Mouse (Mus musculus): ENCODE measurements around the gene Lama4. TPM values are rescaled to one million over a fixed set of nuclear protein-coding genes. Genes with fewer than 3 reads are reported as not detected.

Gene Lama4
- total and polyA plus RNA-seq, 3 experiments: 40.7 to 55.4 (median 51.8) TPM

GRCm38 (mm10) chr10:39157321-39157720, 192.0 kb downstream of the Lama4 start:
- TF ChIP-seq CTCF (IDR thresholded peaks at IDR 0.05) (no peak), POLR2A (IDR thresholded peaks at IDR 0.05; ENCODE audit: insufficient read depth, low read depth, low read length) (no peak), EP300 (IDR thresholded peaks at IDR 0.05; ENCODE audit: insufficient read depth, low read depth, low read length) (no peak)
- DNase-seq: no peak
- H3K9ac ChIP-seq (ENCODE audit: low read depth, low read length): no peak overlapping the region
- 87% methylated on average over 1 of the region's 1 CpGs for WGBS
- H3K27ac ChIP-seq: no peak overlapping the region
- H3K27me3 ChIP-seq (ENCODE audit: control insufficient read depth, insufficient read depth, low read length): no peaks in the 10 kb centered on the region
- intact Hi-C loops (cut with DNase I): no loop called here
- no peaks in the 10 kb centered on the region for H3K36me3 ChIP-seq (ENCODE audit: control insufficient read depth, insufficient read depth, low read length)
- no peaks in the 10 kb centered on the region for H3K4me1 ChIP-seq (ENCODE audit: control insufficient read depth, insufficient read depth, low read length)
- no peaks in the 10 kb centered on the region for H3K79me2 ChIP-seq (replicated peaks; ENCODE audit: control insufficient read depth, insufficient read depth, low read length)
- no peak overlapping the region for H3K4me3 ChIP-seq

- Histone ChIP-seq H3K27ac (no peak overlapping the region), H3K9ac (ENCODE audit: low read depth, low read length) (no peak overlapping the region), H3K27me3 (ENCODE audit: control insufficient read depth, insufficient read depth, low read length) (no peaks in the 10 kb centered on the region), H3K36me3 (ENCODE audit: control insufficient read depth, insufficient read depth, low read length) (no peaks in the 10 kb centered on the region), H3K4me1 (ENCODE audit: control insufficient read depth, insufficient read depth, low read length) (no peaks in the 10 kb centered on the region), H3K79me2 (replicated peaks; ENCODE audit: control insufficient read depth, insufficient read depth, low read length) (no peaks in the 10 kb centered on the region), H3K4me3 (no peak overlapping the region)
- 62% methylated on average over 12 of the region's 12 CpGs for WGBS
- intact Hi-C loops (cut with DNase I): no loop called here
- no peak for TF ChIP-seq CTCF (IDR thresholded peaks at IDR 0.05)
- no peak for TF ChIP-seq POLR2A (IDR thresholded peaks at IDR 0.05; ENCODE audit: insufficient read depth, low read depth, low read length)
- TF ChIP-seq EP300 (IDR thresholded peaks at IDR 0.05; ENCODE audit: insufficient read depth, low read depth, low read length): no peak
- no peak for DNase-seq
Measured at GRCm38 (mm10) chr10:39158306-39158705, 193.0 kb downstream of the Lama4 start.

Other genes with a start within 250 kb of the Lama4 start
- gene Rfpl4b, start 143.7 kb upstream of the Lama4 start, total RNA-seq (2021): not detected
- not detected in 2 replicates for gene Rfpl4b, start 143.7 kb upstream of the Lama4 start, polyA plus RNA-seq (2012; rRNA removed)
- gene Fam229b, start 168.4 kb downstream of the Lama4 start, total RNA-seq (2021): 1 to 10 TPM; 4.6 to 6.5 TPM
- 3.3 and 5.8 TPM in 2 replicates for gene Fam229b, start 168.4 kb downstream of the Lama4 start, polyA plus RNA-seq (2012; rRNA removed)
- 1 to 10 TPM in 1 of 2 experiments, under 1 TPM in 1; 0.60 to 1.3 TPM for gene Tube1, start 168.5 kb downstream of the Lama4 start, total RNA-seq (2021)
- gene Tube1, start 168.5 kb downstream of the Lama4 start, polyA plus RNA-seq (2012; rRNA removed): 0.79 and 0.80 TPM in 2 replicates
- under 1 TPM in 1 of 2 experiments, not detected in 1; 0.32 TPM for gene Ccn6, start 198.3 kb downstream of the Lama4 start, total RNA-seq (2021)
- 0.23 TPM in 1 of 2 replicates, not detected in the other for gene Ccn6, start 198.3 kb downstream of the Lama4 start, polyA plus RNA-seq (2012; rRNA removed)

Measured in heart, adult 2 months (tissue).